ENCODE assay signal across 20 mouse cellular contexts in the genomic region with DNA sequence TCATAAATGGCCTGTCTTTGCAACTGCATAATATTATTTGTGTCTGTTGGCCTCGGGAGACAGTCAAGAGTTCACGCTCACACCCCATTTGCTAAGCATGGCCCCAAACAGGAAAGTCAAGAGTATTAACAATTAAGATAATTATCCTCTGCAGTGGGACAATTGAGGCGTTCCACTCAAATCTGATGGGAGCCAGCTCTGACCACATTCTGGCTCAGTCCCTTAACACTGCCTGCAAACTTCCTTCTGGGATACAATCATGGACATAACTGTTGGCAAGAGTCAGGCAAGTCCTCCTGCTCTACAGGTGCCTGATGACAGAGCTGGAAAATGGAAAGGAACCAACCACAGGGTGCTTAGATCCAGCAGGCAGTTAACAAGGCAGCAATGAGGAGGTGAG. TPM values are rescaled to one million over a fixed set of nuclear protein-coding genes. Genes with fewer than 3 reads are reported as not detected.
DNase-seq lines count a peak whose midpoint lies in the region; ATAC-seq and TF ChIP-seq lines count a peak whose summit lies in the region.
"Had no signal": no experiment of that assay in that cellular context is flagged by ENCODE, and none has a peak within 500 bp of the region (broad histone marks: within the 10 kb centered on the region; RNA-seq: fewer than 3 reads in every experiment).

No protein-coding gene starts in this region.

- intact Hi-C loops in heart, adult 2 months (cut with DNase I) = no loop called here

- no peak for TF ChIP-seq CTCF in heart, adult 2 months (IDR thresholded peaks at IDR 0.05)
- no peak for TF ChIP-seq CTCF in heart, postnatal 0 days (IDR thresholded peaks at IDR 0.05; ENCODE audit: low read depth)
- no peak for TF ChIP-seq CTCF in stomach, postnatal 0 days (IDR thresholded peaks at IDR 0.05; ENCODE audit: low read depth)

- no peak overlapping the region for H3K9ac ChIP-seq in heart, adult 2 months (ENCODE audit: low read depth, low read length)
- H3K9ac ChIP-seq in heart, embryonic 11.5 days (ENCODE audit: low read depth, low read length) = no peak overlapping the region
- no peak overlapping the region for H3K9ac ChIP-seq in heart, postnatal 0 days (replicated peaks; ENCODE audit: low read depth, low read length)
- no peak overlapping the region for H3K9ac ChIP-seq in neural tube, embryonic 13.5 days
- H3K9ac ChIP-seq in stomach, postnatal 0 days (ENCODE audit: low read length) = no peak overlapping the region
- H3K9ac ChIP-seq: embryonic facial prominence, embryonic 12.5 days; forebrain, embryonic 13.5 days; forebrain, postnatal 0 days; hindbrain, embryonic 15.5 days had no signal

- no peak overlapping the region for H3K4me2 ChIP-seq in heart, embryonic 11.5 days
- H3K4me2 ChIP-seq in heart, postnatal 0 days (ENCODE audit: low read depth, low read length) = no peak overlapping the region
- no peak overlapping the region for H3K4me2 ChIP-seq in neural tube, embryonic 13.5 days
- no peak overlapping the region for H3K4me2 ChIP-seq in stomach, postnatal 0 days (replicated peaks; ENCODE audit: low read depth)
- H3K4me2 ChIP-seq: embryonic facial prominence, embryonic 12.5 days; forebrain, embryonic 13.5 days; hindbrain, embryonic 15.5 days had no signal

- peaks cover 27% of the 10 kb centered on the region for H3K36me3 ChIP-seq in heart, adult 2 months (ENCODE audit: control insufficient read depth, insufficient read depth, low read length)
- no peaks in the 10 kb centered on the region for H3K36me3 ChIP-seq in heart, embryonic 11.5 days (ENCODE audit: control insufficient read depth, insufficient read depth, low read length)
- no peaks in the 10 kb centered on the region for H3K36me3 ChIP-seq in heart, postnatal 0 days (replicated peaks; ENCODE audit: control insufficient read depth, insufficient read depth, low read length)
- no peaks in the 10 kb centered on the region for H3K36me3 ChIP-seq in heart, embryonic 10.5 days
- H3K36me3 ChIP-seq in neural tube, embryonic 13.5 days = no peaks in the 10 kb centered on the region
- no peaks in the 10 kb centered on the region for H3K36me3 ChIP-seq in stomach, postnatal 0 days (ENCODE audit: control insufficient read depth, insufficient read depth, low read length)
- H3K36me3 ChIP-seq: hindbrain, embryonic 15.5 days had no signal

- WGBS in heart, adult 2 months = 8% methylated on average over 3 of the region's 3 CpGs
- WGBS in heart, embryonic 11.5 days (ENCODE audit: insufficient replicate concordance) = 73% methylated on average over 3 of the region's 3 CpGs
- WGBS in heart, postnatal 0 days = 33% methylated on average over 3 of the region's 3 CpGs
- WGBS in heart, embryonic 10.5 days = 78% methylated on average over 3 of the region's 3 CpGs
- WGBS in neural tube, embryonic 13.5 days = 62% methylated on average over 3 of the region's 3 CpGs
- 32% methylated on average over 3 of the region's 3 CpGs for WGBS in stomach, postnatal 0 days

- TF ChIP-seq POLR2A in heart, adult 2 months (IDR thresholded peaks at IDR 0.05; ENCODE audit: insufficient read depth, low read depth, low read length) = no peak

- H3K27ac ChIP-seq in heart, adult 2 months = peak overlapping the region; percentile 79
- H3K27ac ChIP-seq in heart, embryonic 11.5 days (ENCODE audit: low read depth, low read length) = no peak overlapping the region
- peak overlapping the region; percentile 91 for H3K27ac ChIP-seq in heart, postnatal 0 days (ENCODE audit: low read depth)
- no peak overlapping the region for H3K27ac ChIP-seq in heart, embryonic 10.5 days
- no peak overlapping the region for H3K27ac ChIP-seq in neural tube, embryonic 13.5 days (replicated peaks)
- no peak overlapping the region for H3K27ac ChIP-seq in stomach, postnatal 0 days (replicated peaks)
- H3K27ac ChIP-seq: embryonic facial prominence, embryonic 12.5 days; forebrain, embryonic 13.5 days; hindbrain, embryonic 15.5 days had no signal

- H3K79me2 ChIP-seq in heart, adult 2 months (replicated peaks; ENCODE audit: control insufficient read depth, insufficient read depth, low read length) = peaks cover 6% of the 10 kb centered on the region

- no peak for ATAC-seq in heart, embryonic 11.5 days (replicated peaks; ENCODE audit: insufficient number of reproducible peaks, low FRiP score, low TSS enrichment)
- ATAC-seq in heart, postnatal 0 days (ENCODE audit: insufficient read depth, low read depth) = no peak
- 0 out of 2 replicates have a peak, but pooled peaks have one; percentile 11 for ATAC-seq in neural tube, embryonic 13.5 days (ENCODE audit: low read depth)
- 0 out of 2 replicates have a peak, but pooled peaks have one; percentile 38 for ATAC-seq in stomach, postnatal 0 days (ENCODE audit: low FRiP score, low TSS enrichment)
- ATAC-seq: forebrain, embryonic 13.5 days; forebrain, postnatal 0 days had no signal

- no peak overlapping the region for H3K4me3 ChIP-seq in heart, adult 2 months
- H3K4me3 ChIP-seq in heart, embryonic 11.5 days (ENCODE audit: low read depth, low read length) = no peak overlapping the region
- H3K4me3 ChIP-seq in heart, postnatal 0 days (ENCODE audit: low read depth, low read length) = no peak overlapping the region
- H3K4me3 ChIP-seq in heart, embryonic 10.5 days = no peak overlapping the region
- no peak overlapping the region for H3K4me3 ChIP-seq in neural tube, embryonic 13.5 days
- H3K4me3 ChIP-seq in stomach, postnatal 0 days (ENCODE audit: low read depth, low read length) = no peak overlapping the region
- H3K4me3 ChIP-seq: embryonic facial prominence, embryonic 12.5 days; forebrain, embryonic 13.5 days; hindbrain, embryonic 15.5 days had no signal

- TF ChIP-seq EP300 in heart, adult 2 months (IDR thresholded peaks at IDR 0.05; ENCODE audit: insufficient read depth, low read depth, low read length) = 0 out of 2 replicates have a peak, but pooled peaks have one; percentile 16
- no peak for TF ChIP-seq EP300 in heart, postnatal 0 days (IDR thresholded peaks at IDR 0.05; ENCODE audit: low read depth)
- no peak for TF ChIP-seq EP300 in stomach, postnatal 0 days (optimal IDR thresholded peaks at IDR 0.05)

- no peak for DNase-seq in heart, adult 2 months
- DNase-seq in heart, postnatal 0 days (ENCODE audit: low spot score) = no peak
- no peak for DNase-seq in heart, embryonic 10.5 days (ENCODE audit: low spot score)
- no peak for DNase-seq in neural tube, embryonic 10.5 days (ENCODE audit: extremely low spot score, low spot score)
- DNase-seq in stomach, postnatal 0 days (ENCODE audit: low spot score) = no peak
- DNase-seq in testis, postnatal 14 days (ENCODE audit: low spot score) = no peak
- DNase-seq: adrenal gland, postnatal 10 days; cerebellum, adult 11 months; cerebellum, adult 8-10 months; cerebellum, postnatal 14 days; embryo, embryonic 11 days; forebrain, postnatal 0 days; gastrocnemius, postnatal 36 days; heart, postnatal 14 days; kidney, adult 11 months had no signal

- H3K9me3 ChIP-seq in heart, embryonic 11.5 days (replicated peaks; ENCODE audit: control insufficient read depth, low read length) = no peaks in the 10 kb centered on the region
- H3K9me3 ChIP-seq in heart, postnatal 0 days (replicated peaks; ENCODE audit: control insufficient read depth, low read length) = no peaks in the 10 kb centered on the region
- no peaks in the 10 kb centered on the region for H3K9me3 ChIP-seq in heart, embryonic 10.5 days
- no peaks in the 10 kb centered on the region for H3K9me3 ChIP-seq in neural tube, embryonic 13.5 days
- no peaks in the 10 kb centered on the region for H3K9me3 ChIP-seq in stomach, postnatal 0 days (ENCODE audit: control insufficient read depth, low read length)
- H3K9me3 ChIP-seq: embryonic facial prominence, embryonic 12.5 days; forebrain, embryonic 13.5 days; hindbrain, embryonic 15.5 days had no signal

- peaks cover 32% of the 10 kb centered on the region for H3K4me1 ChIP-seq in heart, adult 2 months (ENCODE audit: control insufficient read depth, insufficient read depth, low read length)
- H3K4me1 ChIP-seq in heart, embryonic 11.5 days (ENCODE audit: control insufficient read depth, insufficient read depth, low read length) = peaks cover 14% of the 10 kb centered on the region
- H3K4me1 ChIP-seq in heart, postnatal 0 days (ENCODE audit: control insufficient read depth, insufficient read depth) = peaks cover 57% of the 10 kb centered on the region
- H3K4me1 ChIP-seq in heart, embryonic 10.5 days = peaks cover 24% of the 10 kb centered on the region
- H3K4me1 ChIP-seq in neural tube, embryonic 13.5 days (replicated peaks) = peaks cover 14% of the 10 kb centered on the region; the same call in 1 of the 2 replicates
- H3K4me1 ChIP-seq in stomach, postnatal 0 days (replicated peaks; ENCODE audit: control insufficient read depth, insufficient read depth) = peaks cover 6% of the 10 kb centered on the region; the same call in 1 of the 2 replicates
- H3K4me1 ChIP-seq: forebrain, embryonic 13.5 days had no signal

- H3K27me3 ChIP-seq in heart, adult 2 months (ENCODE audit: control insufficient read depth, insufficient read depth, low read length) = no peaks in the 10 kb centered on the region
- H3K27me3 ChIP-seq in heart, embryonic 11.5 days (ENCODE audit: control insufficient read depth, insufficient read depth, low read length) = no peaks in the 10 kb centered on the region
- no peaks in the 10 kb centered on the region for H3K27me3 ChIP-seq in heart, postnatal 0 days (ENCODE audit: control insufficient read depth, insufficient read depth, low read length)
- H3K27me3 ChIP-seq in heart, embryonic 10.5 days (ENCODE audit: insufficient read depth, poor library complexity, severe bottlenecking) = no peaks in the 10 kb centered on the region
- no peaks in the 10 kb centered on the region for H3K27me3 ChIP-seq in neural tube, embryonic 13.5 days
- H3K27me3 ChIP-seq in stomach, postnatal 0 days (ENCODE audit: control insufficient read depth, insufficient read depth, low read length) = no peaks in the 10 kb centered on the region
- H3K27me3 ChIP-seq: embryonic facial prominence, embryonic 12.5 days; forebrain, embryonic 13.5 days; hindbrain, embryonic 15.5 days had no signal

RNA-seq across cellular contexts. Expression of a gene that starts 43.1 kb away (rescaled TPM):
- total RNA-seq in heart, adult 2 months (2021) = 100 to 1,000 TPM; 112 to 145 TPM
- polyA plus RNA-seq in heart, adult 2 months (2012; rRNA removed) = 24.6 and 42.3 TPM in 2 replicates
- 39.2 and 45.7 TPM in 2 replicates for polyA plus RNA-seq in heart, embryonic 11.5 days (2014; fragmentation: Nextera tagmentation; extraction: Ambion mirVana)
- 82.7 and 125 TPM in 2 replicates for total RNA-seq in heart, postnatal 0 days (2014; rRNA removed; ENCODE audit: low replicate concordance)
- polyA plus RNA-seq in heart, postnatal 0 days (2015; fragmentation: Nextera tagmentation; extraction: Ambion mirVana) = 50.2 and 51.4 TPM in 2 replicates
- polyA plus RNA-seq in heart, embryonic 10.5 days (2016; fragmentation: Nextera tagmentation; extraction: Ambion mirVana) = 34.1 and 34.3 TPM in 2 replicates
- polyA plus RNA-seq in neural tube, embryonic 13.5 days (2015; fragmentation: Nextera tagmentation; extraction: Ambion mirVana) = 52.0 and 53.5 TPM in 2 replicates
- polyA plus RNA-seq in stomach, postnatal 0 days (2015; fragmentation: Nextera tagmentation; extraction: Ambion mirVana) = 20.9 and 24.2 TPM in 2 replicates

Comparison
In these comparisons a context has a peak if more than half of its experiments do, and no peak if none do; other contexts are left out.
1. H3K27ac ChIP-seq: peak in heart, adult 2 months (single experiment) and heart, postnatal 0 days (single experiment); none in heart, embryonic 11.5 days (single experiment), heart, embryonic 10.5 days (single experiment), neural tube, embryonic 13.5 days (single experiment) and stomach, postnatal 0 days (single experiment).
2. ATAC-seq: peak in neural tube, embryonic 13.5 days (single experiment) and stomach, postnatal 0 days (single experiment); none in heart, embryonic 11.5 days (single experiment) and heart, postnatal 0 days (single experiment).